Mouse (Mus musculus): Measurements from ENCODE around the gene Rab2b.

- TF ChIP-seq POLR2A (IDR thresholded peaks at IDR 0.05; ENCODE audit: low read depth, low read length) (no peak), CTCF (IDR thresholded peaks at IDR 0.05; ENCODE audit: borderline replicate concordance, insufficient read depth, low read length) (no peak)
Observed at GRCm38 (mm10) chr14:52235165-52235564, 44.2 kb downstream of the Rab2b start.
